Mouse (Mus musculus) stomach, postnatal 0 days (tissue): ENCODE results near the gene Cnn3.

Source experiments
- CTCF ChIP-seq: IDR thresholded peaks from 2 replicates; pipeline ENCODE4 v1.5.1; 2016; ENCODE audit warnings: antibody characterized with exemption, low read depth, mild to moderate bottlenecking, moderate library complexity
- EP300 ChIP-seq: optimal IDR thresholded peaks from 2 replicates; pipeline ENCODE3; 2016; ENCODE audit warnings: antibody characterized with exemption

- TF ChIP-seq CTCF (no peak), EP300 (no peak)
Observed at GRCm38 (mm10) chr3:121442288-121442687, 16.0 kb downstream of the Cnn3 start.
